Mouse (Mus musculus) neural tube, embryonic 12.5 days (tissue): ENCODE data around the gene Ciz1. TPM values are rescaled to one million over a fixed set of nuclear protein-coding genes. Genes with fewer than 3 reads are reported as not detected.

Experiments used
- ATAC-seq: fragments of 200-750 bp; cut with Nextera tagmentation; 2 replicates; pipeline ENCODE4 v1.8.0; 2017; ENCODE audit warnings: low read depth, mild to moderate bottlenecking, moderate TSS enrichment, moderate library complexity; ENCODE audit not compliant: low FRiP score
- H3K27ac ChIP-seq: fragments of 300-500 bp; sonication (generic); 2 replicates; pipeline ENCODE4 v1.5.1; 2016
- H3K27me3 ChIP-seq: fragments of 300-500 bp; sonication (generic); replicated peaks from 2 replicates; pipeline ENCODE4 v1.6.1; 2016; ENCODE audit warnings: mild to moderate bottlenecking
- H3K36me3 ChIP-seq: fragments of 300-500 bp; sonication (generic); 2 replicates; pipeline ENCODE4 v1.6.1; 2016; ENCODE audit warnings: mild to moderate bottlenecking
- H3K4me1 ChIP-seq: fragments of 300-500 bp; sonication (generic); 2 replicates; pipeline ENCODE4 v1.6.1; 2016
- H3K4me2 ChIP-seq: fragments of 300-500 bp; sonication (generic); replicated peaks from 2 replicates; pipeline ENCODE4 v1.6.1; 2016; ENCODE audit warnings: mild to moderate bottlenecking
- H3K4me3 ChIP-seq: fragments of 300-500 bp; sonication (generic); 2 replicates; pipeline ENCODE4 v1.5.1; 2016
- H3K9ac ChIP-seq: fragments of 300-500 bp; sonication (generic); 2 replicates; pipeline ENCODE4 v1.6.1; 2016; ENCODE audit warnings: mild to moderate bottlenecking
- H3K9me3 ChIP-seq: fragments of 300-500 bp; sonication (generic); 2 replicates; pipeline ENCODE4 v1.6.1; 2016; ENCODE audit warnings: mild to moderate bottlenecking
- WGBS: fragments of 180-500 bp; shearing (Covaris S2); methylation state at CpG from one replicate; pipeline ENCODE4 v1.1.7; 2016; 5-methylcytosine and 5-hydroxymethylcytosine counted together
- polyA plus RNA-seq: library from polyadenylated mRNA; unstranded; fragments of >200 nt; fragmentation: Nextera tagmentation; extraction: Ambion mirVana; gene quantifications from 2 replicates; pipeline ENCODE4 v1.2.1, GENCODE M21; 2016

The Ciz1 gene
- polyA plus RNA-seq, 1 experiment from 2014 or later: 57.6 TPM

DNA sequence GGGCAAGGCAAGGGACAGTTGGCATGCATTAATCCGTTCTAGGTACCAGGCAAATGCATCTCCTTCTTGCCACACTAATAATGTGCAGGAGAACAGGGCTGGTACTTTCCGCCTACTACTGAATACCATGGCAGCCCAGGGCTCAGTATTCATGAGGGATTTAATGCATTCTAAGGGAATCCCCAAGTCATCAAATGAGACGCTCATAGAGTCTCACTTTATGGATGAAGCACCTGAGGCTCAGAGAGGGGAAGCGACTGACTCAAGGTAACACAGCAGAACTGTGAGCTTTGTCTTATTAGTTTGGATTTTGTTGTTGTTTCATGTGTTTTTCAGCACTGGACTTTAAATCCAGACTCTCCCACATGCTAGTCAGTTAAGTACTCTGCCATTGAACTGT lies 10.1 kb upstream of the Ciz1 start:
- no peak overlapping the region for H3K4me3 ChIP-seq
- H3K4me2 ChIP-seq: no peak overlapping the region
- no peaks in the 10 kb centered on the region for H3K27me3 ChIP-seq
- no peak overlapping the region for H3K9ac ChIP-seq
- H3K27ac ChIP-seq: no peak overlapping the region
- H3K9me3 ChIP-seq: no peaks in the 10 kb centered on the region
- H3K36me3 ChIP-seq: peaks cover 9% of the 10 kb centered on the region; the same call in 1 of the 2 replicates
- WGBS: 85% methylated on average over 4 of the region's 4 CpGs
- peaks cover 6% of the 10 kb centered on the region for H3K4me1 ChIP-seq
- no peak for ATAC-seq

- Histone ChIP-seq H3K4me1 (peaks cover 6% of the 10 kb centered on the region), H3K4me2 (no peak overlapping the region), H3K9ac (no peak overlapping the region), H3K4me3 (no peak overlapping the region), H3K36me3 (peaks cover 9% of the 10 kb centered on the region; the same call in 1 of the 2 replicates), H3K9me3 (no peaks in the 10 kb centered on the region), H3K27ac (no peak overlapping the region), H3K27me3 (no peaks in the 10 kb centered on the region)
- 74% methylated on average over 6 of the region's 6 CpGs for WGBS
- ATAC-seq: no peak
Measured at GRCm38 (mm10) chr2:32342539-32343350, 9.4 kb upstream of the Ciz1 start.

- ATAC-seq: no peak
- no peak overlapping the region for H3K9ac ChIP-seq
- H3K27ac ChIP-seq: no peak overlapping the region
- peaks cover 6% of the 10 kb centered on the region for H3K4me1 ChIP-seq
- no peaks in the 10 kb centered on the region for H3K9me3 ChIP-seq
- no peaks in the 10 kb centered on the region for H3K27me3 ChIP-seq
- H3K4me2 ChIP-seq: no peak overlapping the region
- no peak overlapping the region for H3K4me3 ChIP-seq
- WGBS: 94% methylated on average over 2 of the region's 2 CpGs
- peaks cover 5% of the 10 kb centered on the region; the same call in 1 of the 2 replicates for H3K36me3 ChIP-seq
Measured at GRCm38 (mm10) chr2:32343351-32343671, 8.8 kb upstream of the Ciz1 start.

- no peaks in the 10 kb centered on the region for H3K27me3 ChIP-seq
- no peak overlapping the region for H3K4me3 ChIP-seq
- H3K36me3 ChIP-seq: peaks cover 5% of the 10 kb centered on the region; the same call in 1 of the 2 replicates
- peaks cover 6% of the 10 kb centered on the region for H3K4me1 ChIP-seq
- H3K27ac ChIP-seq: no peak overlapping the region
- ATAC-seq: no peak
- no peak overlapping the region for H3K4me2 ChIP-seq
- no peaks in the 10 kb centered on the region for H3K9me3 ChIP-seq
- WGBS: 80% methylated on average over 10 of the region's 10 CpGs
- H3K9ac ChIP-seq: no peak overlapping the region
Measured at GRCm38 (mm10) chr2:32344056-32344455, 8.1 kb upstream of the Ciz1 start.

- Histone ChIP-seq H3K9me3 (no peaks in the 10 kb centered on the region), H3K4me3 (no peak overlapping the region), H3K4me1 (peaks cover 8% of the 10 kb centered on the region), H3K36me3 (peaks cover 4% of the 10 kb centered on the region; the same call in 1 of the 2 replicates), H3K27me3 (no peaks in the 10 kb centered on the region), H3K4me2 (no peak overlapping the region), H3K27ac (no peak overlapping the region), H3K9ac (no peak overlapping the region)
- 67% methylated on average over 14 of the region's 14 CpGs for WGBS
- no peak for ATAC-seq
Measured at GRCm38 (mm10) chr2:32344598-32345321, 7.4 kb upstream of the Ciz1 start.

GRCm38 (mm10) chr2:32347019-32347418 lies 5.1 kb upstream of the Ciz1 start:
- H3K27me3 ChIP-seq: 0 out of 2 replicates have a peak, but pooled peaks cover 4% of the 10 kb centered on the region
- ATAC-seq: no peak
- peaks cover 28% of the 10 kb centered on the region for H3K4me1 ChIP-seq
- no peaks in the 10 kb centered on the region for H3K9me3 ChIP-seq
- H3K4me2 ChIP-seq: no peak overlapping the region
- no peak overlapping the region for H3K27ac ChIP-seq
- WGBS: 76% methylated on average over 6 of the region's 6 CpGs
- H3K4me3 ChIP-seq: no peak overlapping the region
- H3K36me3 ChIP-seq: no peaks in the 10 kb centered on the region
- H3K9ac ChIP-seq: no peak overlapping the region

GRCm38 (mm10) chr2:32348311-32348710 lies 3.8 kb upstream of the Ciz1 start:
- H3K9me3 ChIP-seq: no peaks in the 10 kb centered on the region
- H3K9ac ChIP-seq: no peak overlapping the region
- no peak for ATAC-seq
- no peak overlapping the region for H3K4me2 ChIP-seq
- H3K4me1 ChIP-seq: peaks cover 32% of the 10 kb centered on the region
- 82% methylated on average over 11 of the region's 11 CpGs for WGBS
- no peaks in the 10 kb centered on the region for H3K36me3 ChIP-seq
- H3K4me3 ChIP-seq: no peak overlapping the region
- no peak overlapping the region for H3K27ac ChIP-seq
- 0 out of 2 replicates have a peak, but pooled peaks cover 4% of the 10 kb centered on the region for H3K27me3 ChIP-seq

GRCm38 (mm10) chr2:32349625-32350255 lies 2.4 kb upstream of the Ciz1 start:
- Histone ChIP-seq H3K9me3 (no peaks in the 10 kb centered on the region), H3K4me3 (no peak overlapping the region), H3K4me2 (no peak overlapping the region), H3K27me3 (0 out of 2 replicates have a peak, but pooled peaks cover 4% of the 10 kb centered on the region), H3K36me3 (no peaks in the 10 kb centered on the region), H3K27ac (no peak overlapping the region), H3K9ac (no peak overlapping the region), H3K4me1 (peaks cover 32% of the 10 kb centered on the region)
- WGBS: 69% methylated on average over 8 of the region's 8 CpGs
- ATAC-seq: no peak

DNA sequence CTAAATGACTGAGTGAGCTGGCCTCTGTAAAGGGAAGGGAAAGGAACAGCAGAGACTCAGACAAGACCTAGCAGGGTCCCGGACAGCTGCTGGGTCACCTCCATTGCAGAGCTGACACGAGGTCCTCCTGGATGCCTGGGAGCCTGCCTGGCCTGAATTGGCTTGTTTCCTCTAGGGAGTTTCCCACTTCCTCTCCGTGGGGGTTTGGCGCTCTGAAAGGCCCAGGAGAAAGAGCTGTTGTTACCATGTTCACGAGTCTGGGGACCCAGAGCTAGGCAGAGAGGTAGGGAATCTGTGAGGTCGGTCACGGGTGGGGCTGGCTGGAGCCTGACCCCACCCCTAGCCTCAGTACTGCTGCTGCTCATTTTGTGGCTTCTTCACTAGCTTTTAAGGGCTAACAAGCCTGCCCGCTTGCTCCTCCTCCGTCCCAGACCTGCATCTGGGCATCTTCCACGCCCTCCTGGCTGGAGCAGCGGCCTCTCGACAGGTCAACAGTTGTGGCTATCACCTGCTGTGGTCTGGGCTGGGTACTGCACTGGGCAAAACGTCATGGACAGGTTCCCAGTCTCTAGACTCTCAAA lies 1.6 kb upstream of the Ciz1 start:
- Histone ChIP-seq H3K4me2 (peak overlapping the region; percentile 89), H3K27ac (no peak overlapping the region; the same call in 1 of the 2 replicates), H3K4me3 (no peak overlapping the region), H3K36me3 (no peaks in the 10 kb centered on the region), H3K9ac (no peak overlapping the region; the same call in 1 of the 2 replicates), H3K4me1 (peaks cover 32% of the 10 kb centered on the region), H3K27me3 (0 out of 2 replicates have a peak, but pooled peaks cover 4% of the 10 kb centered on the region), H3K9me3 (no peaks in the 10 kb centered on the region)
- WGBS: 51% methylated on average over 13 of the region's 13 CpGs
- no peak for ATAC-seq

GRCm38 (mm10) chr2:32351471-32351961 lies 611 bp upstream of the Ciz1 start:
- peak overlapping the region; percentile 83 for H3K9ac ChIP-seq
- WGBS: 57% methylated on average over 9 of the region's 9 CpGs
- H3K36me3 ChIP-seq: no peaks in the 10 kb centered on the region
- H3K27ac ChIP-seq: peak overlapping the region; percentile 82; the same call in 1 of the 2 replicates
- no peaks in the 10 kb centered on the region for H3K9me3 ChIP-seq
- peak overlapping the region; percentile 89 for H3K4me2 ChIP-seq
- ATAC-seq: no peak
- H3K27me3 ChIP-seq: 0 out of 2 replicates have a peak, but pooled peaks cover 6% of the 10 kb centered on the region
- H3K4me3 ChIP-seq: peak overlapping the region; percentile 63
- H3K4me1 ChIP-seq: peaks cover 32% of the 10 kb centered on the region

GRCm38 (mm10) chr2:32353007-32353542 lies 948 bp downstream of the Ciz1 start, which contains the start of gene Dnm1:
Gene Dnm1, minus strand, starts transcription at chr2:32353338.
- H3K4me3 ChIP-seq: peak within 1 kb of the TSS; percentile 63
- H3K4me2 ChIP-seq: peak within 1 kb of the TSS; percentile 89
- WGBS: under 1% methylated on average over 63 of the region's 63 CpGs
- H3K36me3 ChIP-seq: no peaks in the 10 kb centered on the region
- no peaks in the 10 kb centered on the region for H3K9me3 ChIP-seq
- peak; percentile 35 for ATAC-seq
- H3K9ac ChIP-seq: peak within 1 kb of the TSS; percentile 83
- 0 out of 2 replicates have a peak, but pooled peaks cover 6% of the 10 kb centered on the region for H3K27me3 ChIP-seq
- H3K27ac ChIP-seq: peak within 1 kb of the TSS; percentile 82
- H3K4me1 ChIP-seq: peaks cover 32% of the 10 kb centered on the region
